Mouse (Mus musculus): ENCODE measurements around the gene Fkbp4.

DNA sequence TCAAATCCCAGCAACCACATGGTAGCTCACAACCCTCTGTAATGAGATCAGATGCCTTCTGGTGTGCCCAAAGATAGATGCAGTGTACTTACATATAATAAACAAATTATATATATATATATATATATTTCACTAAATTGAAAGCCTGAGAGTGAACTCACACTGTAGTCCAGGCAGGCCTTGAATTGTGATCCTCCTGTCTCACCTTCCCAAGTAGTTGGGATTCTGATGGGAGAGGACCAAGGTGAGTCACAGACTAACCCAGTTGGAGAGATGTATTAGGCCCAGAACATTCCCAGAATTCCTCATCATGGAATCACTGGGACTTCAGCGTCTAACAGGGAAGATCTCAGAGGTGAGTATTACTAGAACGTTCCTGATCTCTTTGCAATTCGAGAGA lies 39.5 kb downstream of the Fkbp4 start, which contains the start of gene Nrip2:
- TF ChIP-seq CTCF (IDR thresholded peaks at IDR 0.05; ENCODE audit: low read depth), result no peak
- no peak for TF ChIP-seq EP300 (IDR thresholded peaks at IDR 0.05; ENCODE audit: low read depth)
